Mouse (Mus musculus) lung, adult 2 months (tissue): Measurements from ENCODE around the gene Nt5c.

ENCODE experiments used
- CTCF ChIP-seq: fragments of 200-500 bp; IDR thresholded peaks from 2 replicates; pipeline ENCODE4 v1.5.1; 2011; ENCODE audit warnings: mild to moderate bottlenecking, low read length, control low read depth; ENCODE audit not compliant: insufficient read depth
- POLR2A ChIP-seq: fragments of 200-500 bp; IDR thresholded peaks from 2 replicates; pipeline ENCODE4 v1.6.1; 2011; ENCODE audit warnings: low read depth, mild to moderate bottlenecking, control low read depth, low read length, borderline replicate concordance; ENCODE audit errors: extremely low read depth

DNA sequence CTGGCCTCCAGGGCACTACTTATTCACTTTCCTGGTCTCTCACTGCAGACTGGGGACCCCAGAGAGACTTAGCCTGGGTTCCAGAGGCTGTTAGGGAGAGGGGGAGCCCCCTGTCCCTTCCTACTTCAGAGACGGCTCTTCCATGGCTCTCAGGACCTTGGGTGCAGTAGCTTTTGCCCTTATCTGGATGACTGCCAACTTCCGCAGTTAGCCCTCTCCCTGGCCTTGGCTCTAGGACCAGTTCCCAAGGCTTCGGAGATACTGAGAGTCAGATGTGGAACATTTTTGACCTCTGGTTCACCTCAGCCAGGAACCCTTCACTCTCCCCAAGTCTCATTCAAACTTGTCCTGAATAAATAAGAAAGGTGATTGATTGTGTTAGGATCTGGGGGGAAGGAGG, 44.8 kb downstream of the Nt5c start:
- TF ChIP-seq CTCF: no peak
- no peak for TF ChIP-seq POLR2A
